Mouse (Mus musculus): ENCODE data around the gene Defb22. TPM values are rescaled to one million over a fixed set of nuclear protein-coding genes. Genes with fewer than 3 reads are reported as not detected.

Defb22 gene
- total RNA-seq, 1 experiment from 2014 or later, result not detected

DNA sequence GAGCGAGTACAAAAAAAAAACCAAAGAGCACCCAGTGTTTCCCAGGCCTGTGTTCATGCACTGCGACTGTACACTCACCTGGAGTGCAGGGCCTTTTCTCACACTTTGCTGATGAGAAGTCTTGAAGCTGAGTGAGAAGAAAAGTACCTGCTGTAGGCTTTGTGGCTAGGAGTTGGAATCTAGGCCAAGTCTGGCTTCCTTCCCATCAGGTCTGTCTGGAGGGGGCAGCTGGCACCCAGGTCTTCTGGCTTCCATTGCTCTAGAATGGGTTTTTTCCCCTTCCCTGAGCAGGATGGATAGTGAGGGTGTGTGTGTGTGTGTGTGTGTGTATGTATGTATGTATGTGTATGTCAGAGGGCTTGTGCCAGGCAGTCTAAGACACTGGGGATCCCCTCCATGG, 50.1 kb downstream of the Defb22 start:
- DNase-seq, result no peak

DNA sequence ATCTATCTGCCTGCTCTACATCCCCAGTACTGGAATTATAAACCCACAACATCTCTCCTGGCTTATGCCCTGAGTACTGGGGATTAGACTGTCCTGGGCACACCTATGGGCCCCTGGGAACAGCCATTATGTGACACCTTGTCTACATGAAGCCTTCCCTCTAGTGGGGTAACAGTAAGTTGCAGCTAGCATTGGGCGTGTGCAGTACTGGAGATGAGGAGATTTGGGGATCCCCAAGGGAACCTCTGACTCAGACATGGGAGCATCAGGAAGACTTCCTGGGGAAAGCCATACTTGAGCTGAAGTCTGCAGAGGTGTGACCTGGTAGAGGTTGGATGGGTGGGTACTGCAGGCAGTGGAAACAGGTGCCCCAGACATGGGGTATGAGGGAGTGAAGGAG, 51.0 kb downstream of the Defb22 start:
- no peak for DNase-seq

DNA sequence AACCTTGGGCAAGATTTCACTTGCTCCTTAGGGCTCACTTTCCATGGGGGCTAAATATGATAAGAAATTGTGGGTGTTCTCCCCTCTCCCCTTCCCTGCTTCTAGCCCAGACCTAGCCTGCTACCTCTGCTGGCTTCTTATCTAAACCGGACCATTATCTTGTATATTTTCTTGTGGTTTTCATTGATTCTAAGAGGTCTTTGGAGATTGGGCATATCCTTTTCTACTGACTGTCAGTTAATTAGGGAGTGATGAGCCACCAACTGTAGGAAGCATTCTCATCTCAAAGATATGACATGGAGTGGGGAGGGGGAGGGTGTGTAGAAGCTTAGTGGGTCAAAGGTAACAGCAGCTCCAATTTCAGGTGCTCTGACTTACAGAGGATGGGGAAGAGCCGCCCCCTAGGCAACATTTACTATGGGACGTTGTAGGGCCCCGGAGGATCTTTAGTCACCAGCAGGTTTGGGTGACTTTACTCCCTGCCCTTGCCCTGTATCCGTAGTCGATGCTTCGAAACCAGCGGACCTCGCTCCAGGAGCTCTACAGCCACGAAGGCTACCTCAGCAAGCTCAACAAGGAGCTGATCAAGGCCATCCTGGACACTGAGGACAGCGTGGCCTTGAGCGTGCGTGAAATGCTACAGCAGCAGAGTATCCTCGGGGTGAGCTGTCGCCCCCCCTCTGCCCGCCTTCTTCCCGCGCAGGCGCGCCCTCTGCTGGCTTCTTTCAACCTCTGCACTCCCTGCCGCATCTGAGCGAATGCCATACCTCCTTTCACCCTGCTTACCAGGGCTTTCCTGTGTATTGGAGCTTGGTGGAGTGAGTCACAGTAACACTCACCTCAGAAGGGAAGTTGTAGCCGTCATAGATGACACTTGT, 52.7 kb downstream of the Defb22 start:
- peak; percentile 95 for DNase-seq

DNA sequence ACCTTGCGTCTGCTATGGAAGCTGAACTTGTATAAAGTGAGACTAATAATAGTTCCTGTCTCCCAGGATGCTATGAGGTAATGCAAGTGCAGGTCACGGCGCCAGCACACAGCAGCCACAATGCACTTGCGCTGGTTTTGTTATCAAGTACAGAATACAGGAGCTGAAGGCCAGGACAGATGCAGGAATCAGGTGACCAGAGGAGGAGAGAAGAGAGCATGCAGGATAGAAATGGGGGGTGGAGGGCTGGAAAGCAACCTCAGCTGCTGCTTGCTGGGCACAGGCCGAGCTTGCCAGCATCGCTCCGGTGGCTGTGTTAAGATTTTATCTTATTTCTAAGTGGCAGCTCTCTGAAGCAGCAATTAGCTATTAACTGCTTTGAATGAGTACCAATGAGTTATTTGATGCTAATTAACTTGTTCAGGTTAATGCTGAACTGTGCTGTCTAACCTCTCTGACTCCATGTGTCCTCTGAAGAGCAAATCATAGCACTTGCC, 53.5 kb downstream of the Defb22 start:
- peak; percentile 24 for DNase-seq

Other genes with a start within 250 kb of the Defb22 start
- gene Tbc1d20, start 196.3 kb downstream of the Defb22 start, total RNA-seq (2021), result 145 and 149 TPM in 2 replicates
- 104 and 107 TPM in 2 replicates for gene Rbck1, start 157.5 kb downstream of the Defb22 start, total RNA-seq (2021)
- gene Trib3, start 146.1 kb downstream of the Defb22 start, total RNA-seq (2021), result 4.5 and 6.0 TPM in 2 replicates
- 2.8 and 3.0 TPM in 2 replicates for gene Nrsn2, start 113.5 kb downstream of the Defb22 start, total RNA-seq (2021)
- 14.7 and 16.0 TPM in 2 replicates for gene Sox12, start 92.1 kb downstream of the Defb22 start, total RNA-seq (2021)
- gene Zcchc3, start 75.1 kb downstream of the Defb22 start, total RNA-seq (2021), result 8.3 and 9.9 TPM in 2 replicates
- gene 6820408C15Rik, start 74.6 kb downstream of the Defb22 start, total RNA-seq (2021), result 0.37 and 0.38 TPM in 2 replicates
- gene Defb23, start 25.5 kb downstream of the Defb22 start, total RNA-seq (2021), result not detected in 2 replicates
- not detected in 2 replicates for gene Defb20, start 13.1 kb downstream of the Defb22 start, total RNA-seq (2021)
- gene Defb26, start 21.6 kb upstream of the Defb22 start, total RNA-seq (2021), result not detected in 2 replicates
- not detected in 2 replicates for gene Defb28, start 28.1 kb upstream of the Defb22 start, total RNA-seq (2021)
- gene Defb29, start 50.0 kb upstream of the Defb22 start, total RNA-seq (2021), result not detected in 2 replicates
- gene Gm17416, start 79.2 kb upstream of the Defb22 start, total RNA-seq (2021), result not detected in 2 replicates
- not detected in 2 replicates for gene Defb21, start 82.6 kb upstream of the Defb22 start, total RNA-seq (2021)
- 2.0 and 2.5 TPM in 2 replicates for gene Defb19, start 90.2 kb upstream of the Defb22 start, total RNA-seq (2021)
- not detected in 2 replicates for gene Defb45, start 109.3 kb upstream of the Defb22 start, total RNA-seq (2021)
- not detected in 2 replicates for gene Defb36, start 114.2 kb upstream of the Defb22 start, total RNA-seq (2021)
- 1.6 TPM in 1 of 2 replicates, not detected in the other for gene Defb25, start 132.9 kb upstream of the Defb22 start, total RNA-seq (2021)
- gene Rem1, start 136.8 kb upstream of the Defb22 start, total RNA-seq (2021), result 8.3 and 9.8 TPM in 2 replicates
- gene H13, start 179.3 kb upstream of the Defb22 start, total RNA-seq (2021), result 123 and 139 TPM in 2 replicates
- gene Mcts2, start 196.9 kb upstream of the Defb22 start, total RNA-seq (2021), result 26.6 and 28.0 TPM in 2 replicates
- gene Id1, start 246.1 kb upstream of the Defb22 start, total RNA-seq (2021), result 136 and 138 TPM in 2 replicates